Mouse (Mus musculus): ENCODE results near the gene Dhrs4. TPM values are rescaled to one million over a fixed set of nuclear protein-coding genes. Genes with fewer than 3 reads are reported as not detected.

Gene Dhrs4
- total RNA-seq, 4 experiments from 2014 or later, result 22.2 to 45.2 (median 34.7) TPM

GRCm38 (mm10) chr14:55524785-55525184 is 46.2 kb downstream of the Dhrs4 start, which contains the start of gene Nrl:
TSS of gene Nrl (minus strand) at chr14:55524981.
- no peak for DNase-seq (ENCODE audit: low spot score in 2 of 2)

DNA sequence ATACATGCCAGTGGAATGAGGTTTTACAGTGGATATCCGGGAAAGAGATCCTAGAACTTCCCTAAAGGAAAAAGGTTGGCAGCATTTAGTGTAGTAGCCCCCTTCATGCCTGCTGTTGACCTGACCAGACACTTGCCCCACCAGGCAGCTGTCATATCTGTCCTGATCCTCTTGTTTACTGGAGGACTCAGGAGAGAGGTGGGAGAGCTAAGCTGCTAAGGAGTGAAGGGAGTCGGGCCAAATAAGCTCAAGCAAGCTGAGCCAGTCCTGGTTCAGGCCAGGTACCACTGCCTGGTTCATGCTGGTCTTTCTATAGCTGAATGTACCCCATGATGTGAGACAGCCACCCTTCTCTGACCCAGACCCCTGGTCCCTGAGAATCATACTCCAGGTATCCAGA is 48.1 kb downstream of the Dhrs4 start:
- DNase-seq (ENCODE audit: low spot score in 2 of 2), result no peak

DNA sequence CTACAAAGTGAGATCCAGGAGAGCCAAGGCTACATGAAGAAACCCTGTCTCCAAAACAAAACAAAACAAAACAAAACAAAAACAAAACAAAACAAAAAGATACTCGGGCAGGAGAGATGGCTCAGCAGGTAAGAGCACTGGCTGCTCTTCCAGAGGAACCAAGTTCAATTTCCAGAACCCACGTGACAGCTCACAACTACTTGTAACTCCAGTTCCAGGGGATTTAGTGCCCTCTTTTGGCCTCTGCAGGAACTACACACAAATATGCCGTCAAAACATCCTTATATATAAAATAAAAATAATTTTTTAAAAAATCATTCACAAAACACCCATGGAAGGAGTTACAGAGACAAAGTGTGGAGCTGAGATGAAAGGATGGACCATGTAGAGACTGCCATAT is 49.4 kb downstream of the Dhrs4 start:
- DNase-seq (ENCODE audit: low spot score in 2 of 2), result no peak

- no peak for DNase-seq (ENCODE audit: low spot score in 2 of 2)
Measured at GRCm38 (mm10) chr14:55536116-55536745, 57.7 kb downstream of the Dhrs4 start.

Other genes with a start within 250 kb of the Dhrs4 start
- gene Carmil3, start 11.9 kb downstream of the Dhrs4 start, total RNA-seq (2022), result under 1 TPM; 0.38 to 0.40 (median 0.39) TPM
- gene Cpne6, start 31.7 kb downstream of the Dhrs4 start, total RNA-seq (2022), result not detected
- not detected for gene Nrl, start 46.2 kb downstream of the Dhrs4 start, total RNA-seq (2022)
- 1 to 10 TPM; 2.0 to 3.7 (median 2.5) TPM for gene Pck2, start 61.5 kb downstream of the Dhrs4 start, total RNA-seq (2022)
- gene Dcaf11, start 81.2 kb downstream of the Dhrs4 start, total RNA-seq (2022), result 100 to 1,000 TPM; 135 to 147 (median 143) TPM
- gene A730061H03Rik, start 81.6 kb downstream of the Dhrs4 start, total RNA-seq (2022), result not detected
- 100 to 1,000 TPM; 275 to 317 (median 288) TPM for gene Fitm1, start 96.9 kb downstream of the Dhrs4 start, total RNA-seq (2022)
- gene Psme1, start 99.4 kb downstream of the Dhrs4 start, total RNA-seq (2022), result 10 to 100 TPM; 63.4 to 78.7 (median 78.0) TPM
- gene Emc9, start 106.5 kb downstream of the Dhrs4 start, total RNA-seq (2022), result 10 to 100 TPM; 30.6 to 41.6 (median 37.6) TPM
- gene Psme2, start 112.4 kb downstream of the Dhrs4 start, total RNA-seq (2022), result 10 to 100 TPM; 50.9 to 72.8 (median 62.7) TPM
- 10 to 100 TPM; 14.8 to 18.7 (median 16.6) TPM for gene Rnf31, start 113.0 kb downstream of the Dhrs4 start, total RNA-seq (2022)
- gene Irf9, start 124.8 kb downstream of the Dhrs4 start, total RNA-seq (2022), result 1 to 10 TPM; 2.4 to 3.0 (median 2.5) TPM
- gene Rec8, start 139.3 kb downstream of the Dhrs4 start, total RNA-seq (2022), result not detected
- gene Ipo4, start 157.2 kb downstream of the Dhrs4 start, total RNA-seq (2022), result 10 to 100 TPM; 80.2 to 99.8 (median 88.9) TPM
- gene Gm49378, start 159.1 kb downstream of the Dhrs4 start, total RNA-seq (2022), result 1 to 10 TPM in 3 of 4 experiments, under 1 TPM in 1; 0.67 to 1.6 (median 1.5) TPM
- gene Tm9sf1, start 165.0 kb downstream of the Dhrs4 start, total RNA-seq (2022), result 10 to 100 TPM; 15.6 to 18.3 (median 17.1) TPM
- gene Tssk4, start 171.4 kb downstream of the Dhrs4 start, total RNA-seq (2022), result under 1 TPM in 2 of 4 experiments, not detected in 2; 0.22 to 0.29 TPM
- gene Mdp1, start 181.8 kb downstream of the Dhrs4 start, total RNA-seq (2022), result 10 to 100 TPM; 18.0 to 23.1 (median 20.7) TPM
- 1 to 10 TPM; 1.6 to 2.4 (median 1.8) TPM for gene Gmpr2, start 193.2 kb downstream of the Dhrs4 start, total RNA-seq (2022)
- 100 to 1,000 TPM; 192 to 208 (median 201) TPM for gene Nedd8, start 193.4 kb downstream of the Dhrs4 start, total RNA-seq (2022)
- gene Tinf2, start 203.1 kb downstream of the Dhrs4 start, total RNA-seq (2022), result 10 to 100 TPM; 13.0 to 17.4 (median 14.6) TPM
- gene Tgm1, start 235.2 kb downstream of the Dhrs4 start, total RNA-seq (2022), result under 1 TPM in 3 of 4 experiments, not detected in 1; 0.09 to 0.12 (median 0.11) TPM
- gene Rabggta, start 243.5 kb downstream of the Dhrs4 start, total RNA-seq (2022), result 10 to 100 TPM in 2 of 4 experiments, 1 to 10 TPM in 2; 9.4 to 13.2 (median 11.0) TPM

Measured in gastrocnemius, adult 8-10 months (tissue).